Mouse (Mus musculus) hindbrain, embryonic 14.5 days (tissue): ENCODE measurements around the gene Ppif. TPM values are rescaled to one million over a fixed set of nuclear protein-coding genes. Genes with fewer than 3 reads are reported as not detected.

Experiments
- ATAC-seq: fragments of 200-750 bp; cut with Nextera tagmentation; 2 replicates; pipeline ENCODE4 v1.8.0; 2017; ENCODE audit warnings: moderate number of reproducible peaks, mild to moderate bottlenecking, moderate TSS enrichment, moderate library complexity; ENCODE audit not compliant: low FRiP score
- DNase-seq: peaks from one replicate; pipeline ENCODE4 v3.0.0-alpha.2; 2015; ENCODE audit warnings: low spot score
- H3K27ac ChIP-seq: fragments of 300-500 bp; sonication (generic); 2 replicates; pipeline ENCODE4 v1.5.1; 2014; ENCODE audit warnings: mild to moderate bottlenecking, moderate library complexity
- H3K27me3 ChIP-seq: fragments of 300-500 bp; sonication (generic); 2 replicates; pipeline ENCODE4 v1.6.1; 2014; ENCODE audit warnings: mild to moderate bottlenecking, low read length, mixed read lengths; ENCODE audit not compliant: control insufficient read depth, insufficient read depth
- H3K36me3 ChIP-seq: fragments of 300-500 bp; sonication (generic); replicated peaks from 2 replicates; pipeline ENCODE4 v1.6.1; 2014; ENCODE audit not compliant: control insufficient read depth, insufficient read depth
- H3K4me1 ChIP-seq: fragments of 300-500 bp; sonication (generic); replicated peaks from 2 replicates; pipeline ENCODE4 v1.6.1; 2014; ENCODE audit warnings: antibody characterized with exemption, low read length, mixed read lengths; ENCODE audit not compliant: control insufficient read depth, insufficient read depth
- H3K4me2 ChIP-seq: fragments of 300-500 bp; sonication (generic); replicated peaks from 2 replicates; pipeline ENCODE4 v1.6.1; 2014; ENCODE audit warnings: mild to moderate bottlenecking, moderate library complexity
- H3K4me3 ChIP-seq: fragments of 300-500 bp; sonication (generic); replicated peaks from 2 replicates; pipeline ENCODE4 v1.5.1; 2014; ENCODE audit warnings: mild to moderate bottlenecking, low read length
- H3K9ac ChIP-seq: fragments of 300-500 bp; sonication (generic); 2 replicates; pipeline ENCODE4 v1.6.1; 2014
- H3K9me3 ChIP-seq: fragments of 300-500 bp; sonication (generic); 2 replicates; pipeline ENCODE4 v1.6.1; 2016; ENCODE audit warnings: low read length; ENCODE audit not compliant: control insufficient read depth
- WGBS: fragments of 180-500 bp; shearing (Covaris S2); extraction: QIAGEN DNeasy Blood & Tissue Kit; methylation state at CpG from one replicate; pipeline ENCODE4 v1.1.7; 2014; 5-methylcytosine and 5-hydroxymethylcytosine counted together
- polyA plus RNA-seq: library from polyadenylated mRNA; unstranded; fragments of >200 nt; fragmentation: Nextera tagmentation; extraction: Ambion mirVana; gene quantifications from 2 replicates; pipeline ENCODE4 v1.2.1, GENCODE M21; 2014

Ppif gene
- polyA plus RNA-seq, 1 experiment from 2014 or later: 29.5 TPM

DNA sequence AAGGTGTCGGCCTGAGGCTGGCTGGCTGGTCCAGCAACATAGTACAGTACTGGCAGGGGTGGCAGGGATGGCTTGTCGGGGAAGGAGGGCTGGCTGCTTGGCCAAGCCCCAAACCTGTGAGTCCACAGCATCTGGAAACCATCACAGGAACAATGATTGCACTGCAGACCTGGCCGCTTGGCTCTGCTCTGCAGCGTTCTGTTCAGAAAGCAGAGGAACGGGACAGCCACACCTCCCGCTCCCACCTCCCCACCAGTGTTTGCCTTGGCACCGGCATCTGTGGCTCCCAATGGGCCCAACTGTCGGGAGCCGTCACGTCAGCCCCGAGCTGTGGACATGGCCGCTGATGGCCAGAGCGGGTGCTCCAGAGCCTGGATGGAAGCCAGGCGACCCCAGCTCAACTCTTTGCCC lies 44.6 kb downstream of the Ppif start:
- WGBS: 61% methylated on average over 14 of the region's 14 CpGs
- no peak for DNase-seq
- no peaks in the 10 kb centered on the region for H3K9me3 ChIP-seq
- H3K9ac ChIP-seq: no peak overlapping the region; the same call in 1 of the 2 replicates
- H3K4me1 ChIP-seq: peaks cover 32% of the 10 kb centered on the region
- no peaks in the 10 kb centered on the region for H3K27me3 ChIP-seq
- H3K4me2 ChIP-seq: no peak overlapping the region
- no peak overlapping the region for H3K4me3 ChIP-seq
- 0 out of 2 replicates have a peak overlapping the region, but pooled peaks have one; percentile 26 for H3K27ac ChIP-seq
- no peak for ATAC-seq
- no peaks in the 10 kb centered on the region for H3K36me3 ChIP-seq

DNA sequence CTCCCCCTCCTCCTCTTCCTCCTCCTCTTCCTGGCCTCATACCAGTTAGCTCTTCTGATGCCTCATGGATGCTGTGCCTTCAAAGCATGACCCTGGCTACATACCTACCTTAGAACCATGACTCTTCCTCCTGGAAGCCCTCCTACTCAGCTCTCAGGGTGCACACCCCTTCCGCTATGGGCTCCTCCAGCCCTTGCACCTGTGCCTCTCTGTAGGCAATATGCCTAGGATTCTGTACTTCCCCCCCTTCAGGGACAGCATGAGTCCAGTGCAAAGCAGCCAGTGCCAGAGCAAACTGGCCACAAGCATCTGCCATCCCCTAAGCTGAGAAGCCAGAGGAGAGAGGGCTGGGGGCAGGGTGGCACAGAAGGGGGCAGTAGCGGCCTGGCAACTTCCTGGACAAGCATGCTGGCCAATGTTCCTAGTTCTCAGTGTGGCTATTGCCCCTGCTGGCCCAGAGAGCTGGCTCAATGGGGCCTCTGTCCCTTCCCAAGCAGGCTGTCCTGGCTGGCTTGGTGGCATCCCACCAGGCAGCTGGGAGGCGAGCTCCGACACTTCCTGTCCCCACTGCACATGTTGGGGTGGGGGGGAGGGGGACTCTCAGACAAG lies 46.1 kb downstream of the Ppif start:
- DNase-seq (no peak), ATAC-seq (no peak)
- H3K4me2 ChIP-seq: no peak overlapping the region
- H3K4me1 ChIP-seq: peaks cover 24% of the 10 kb centered on the region; the same call in 1 of the 2 replicates
- no peak overlapping the region for H3K4me3 ChIP-seq
- no peak overlapping the region; the same call in 1 of the 2 replicates for H3K27ac ChIP-seq
- H3K27me3 ChIP-seq: no peaks in the 10 kb centered on the region
- H3K9me3 ChIP-seq: no peaks in the 10 kb centered on the region
- H3K9ac ChIP-seq: no peak overlapping the region
- no peaks in the 10 kb centered on the region for H3K36me3 ChIP-seq
- WGBS: 55% methylated on average over 4 of the region's 4 CpGs

DNA sequence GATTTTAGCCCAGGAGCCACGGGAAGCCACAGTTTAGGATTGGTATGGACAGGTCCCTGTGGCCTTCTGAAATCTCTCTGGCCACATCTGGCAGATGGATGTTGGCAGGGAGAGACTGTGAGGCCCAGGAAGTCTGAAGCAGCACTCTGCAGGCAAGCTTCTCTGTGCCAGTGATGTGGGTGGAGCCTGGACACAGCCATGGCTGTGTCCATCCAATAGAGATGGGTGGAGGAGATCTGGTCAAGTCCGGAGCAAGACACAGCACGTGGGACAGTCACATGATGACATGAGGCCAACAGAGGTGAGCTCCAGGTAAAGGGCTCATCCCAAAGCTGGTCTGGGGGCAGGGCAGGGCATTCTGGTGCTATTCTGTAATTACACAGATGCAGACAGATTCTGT lies 47.3 kb downstream of the Ppif start:
- DNase-seq (no peak), ATAC-seq (no peak)
- Histone ChIP-seq H3K27ac (no peak overlapping the region), H3K27me3 (no peaks in the 10 kb centered on the region), H3K4me1 (peaks cover 27% of the 10 kb centered on the region; the same call in 1 of the 2 replicates), H3K9me3 (no peaks in the 10 kb centered on the region), H3K36me3 (no peaks in the 10 kb centered on the region), H3K9ac (no peak overlapping the region), H3K4me3 (no peak overlapping the region), H3K4me2 (no peak overlapping the region)
- WGBS: 78% methylated on average over 3 of the region's 3 CpGs

DNA sequence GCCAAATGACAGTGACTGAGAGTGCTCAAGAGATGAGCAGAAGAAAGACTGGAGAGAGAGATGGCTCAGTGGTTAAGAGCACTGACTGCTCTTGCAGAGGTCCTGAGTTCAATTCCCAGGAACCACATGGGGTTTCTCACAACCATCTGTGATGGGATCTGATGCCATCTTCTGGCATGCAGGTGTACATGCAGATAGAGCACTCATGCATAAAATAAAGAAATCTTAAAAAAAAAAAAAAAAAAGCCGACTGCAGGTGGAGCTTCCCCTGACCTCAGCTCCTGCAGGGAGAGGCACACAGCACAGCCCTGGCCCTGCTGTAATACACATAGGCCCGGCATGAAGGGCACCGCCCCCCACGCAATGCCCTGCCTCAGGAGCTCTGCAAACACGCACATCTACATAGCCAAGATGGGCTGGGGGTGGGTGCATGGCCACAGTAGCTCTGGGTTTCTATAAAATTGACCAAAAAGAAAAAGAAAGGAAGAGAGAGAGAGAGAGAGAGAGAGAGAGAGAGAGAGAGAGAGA lies 48.0 kb downstream of the Ppif start:
- Histone ChIP-seq H3K27ac (no peak overlapping the region), H3K4me3 (no peak overlapping the region), H3K36me3 (no peaks in the 10 kb centered on the region), H3K27me3 (no peaks in the 10 kb centered on the region), H3K9ac (no peak overlapping the region), H3K4me2 (no peak overlapping the region), H3K9me3 (no peaks in the 10 kb centered on the region), H3K4me1 (peaks cover 20% of the 10 kb centered on the region; the same call in 1 of the 2 replicates)
- DNase-seq (no peak), ATAC-seq (no peak)
- 68% methylated on average over 5 of the region's 5 CpGs for WGBS

DNA sequence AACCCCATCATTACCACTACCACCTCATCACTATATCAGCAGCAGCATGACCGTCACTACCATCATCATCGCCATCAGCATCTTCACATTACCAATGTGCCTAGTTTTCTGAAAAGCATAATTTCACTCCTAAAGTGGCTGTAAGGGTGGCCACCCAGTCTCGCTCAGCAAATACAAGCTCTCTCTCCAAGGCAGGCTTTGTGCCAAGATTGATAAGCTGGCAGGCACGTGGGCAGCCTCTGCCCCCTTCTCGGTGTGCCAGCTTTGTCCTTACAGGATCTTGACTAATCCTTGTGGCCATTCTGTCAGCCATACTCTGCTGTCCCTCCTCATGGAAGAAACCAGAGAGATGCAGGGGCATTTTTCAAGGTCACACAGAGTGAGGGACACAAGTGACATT lies 49.0 kb downstream of the Ppif start:
- Histone ChIP-seq H3K4me2 (no peak overlapping the region), H3K4me3 (no peak overlapping the region), H3K27ac (no peak overlapping the region), H3K9me3 (no peaks in the 10 kb centered on the region), H3K36me3 (no peaks in the 10 kb centered on the region), H3K27me3 (no peaks in the 10 kb centered on the region), H3K4me1 (peaks cover 20% of the 10 kb centered on the region; the same call in 1 of the 2 replicates), H3K9ac (no peak overlapping the region)
- ATAC-seq (no peak), DNase-seq (no peak)
- 85% methylated on average over 5 of the region's 5 CpGs for WGBS

DNA sequence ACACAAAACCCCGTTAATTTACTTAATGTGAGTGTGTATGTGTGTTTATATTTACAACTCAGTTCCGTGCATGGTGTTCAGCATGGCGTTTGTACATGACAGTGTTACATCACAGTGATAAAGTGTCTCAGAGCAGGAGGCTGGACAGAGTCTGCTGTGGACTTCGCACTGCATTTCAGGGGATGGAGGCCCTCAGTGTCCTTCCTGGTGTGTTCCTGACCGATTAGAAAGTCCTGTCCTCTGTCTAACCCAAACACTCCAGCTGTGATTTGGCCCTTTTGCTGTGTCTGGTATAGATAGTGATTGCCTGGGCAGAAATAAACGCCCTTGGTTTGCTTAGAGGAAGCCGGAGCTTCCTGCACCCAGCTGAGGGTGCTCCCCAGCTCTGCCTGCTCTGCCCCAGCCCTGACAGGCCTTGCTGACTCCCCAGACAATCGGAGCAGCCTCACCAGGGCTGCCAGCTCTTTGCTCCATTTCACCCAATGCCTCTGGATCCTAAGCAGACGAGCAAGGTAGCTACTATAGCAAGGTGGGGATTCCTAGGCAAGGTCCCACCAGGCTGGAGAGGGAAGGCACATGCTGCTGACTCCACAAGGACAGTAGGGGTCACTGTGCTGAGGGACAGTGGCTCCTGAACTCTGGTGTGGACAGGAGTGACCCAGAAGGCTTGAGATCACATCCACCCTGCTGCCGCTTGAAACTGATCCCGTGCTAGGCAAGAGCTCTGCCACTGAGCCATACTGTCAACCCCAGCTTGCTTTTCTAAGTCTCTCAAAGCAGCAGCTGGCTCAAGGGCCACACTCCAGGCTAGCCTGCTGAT lies 51.6 kb downstream of the Ppif start:
- H3K9ac ChIP-seq: no peak overlapping the region

DNA sequence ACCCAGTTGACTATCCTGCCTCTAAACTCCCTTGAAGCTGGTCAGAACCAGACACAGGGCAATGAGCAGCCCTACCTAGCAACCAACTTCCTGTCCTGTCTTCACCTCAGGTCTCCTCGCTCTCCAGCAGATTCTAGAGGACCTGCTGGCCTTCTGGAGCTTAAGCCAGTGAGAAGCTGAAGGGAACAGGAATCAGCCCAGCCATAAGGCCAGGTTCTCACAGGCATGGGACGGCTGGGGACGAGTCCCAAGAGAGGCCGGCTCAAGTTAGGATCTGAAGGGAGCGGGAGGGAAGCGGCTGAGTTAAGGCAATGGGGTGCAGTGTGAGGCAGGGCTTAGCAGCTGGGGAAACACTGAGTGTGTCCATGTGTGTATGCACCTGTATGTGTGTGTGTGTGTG lies 52.4 kb downstream of the Ppif start:
- H3K4me2 ChIP-seq: no peak overlapping the region
- H3K27me3 ChIP-seq: no peaks in the 10 kb centered on the region
- no peaks in the 10 kb centered on the region for H3K36me3 ChIP-seq
- H3K27ac ChIP-seq: no peak overlapping the region
- 0 out of 2 replicates have a peak, but pooled peaks cover 3% of the 10 kb centered on the region for H3K4me1 ChIP-seq
- no peaks in the 10 kb centered on the region for H3K9me3 ChIP-seq
- ATAC-seq (no peak), DNase-seq (no peak)
- H3K4me3 ChIP-seq: no peak overlapping the region
- H3K9ac ChIP-seq: no peak overlapping the region
- WGBS: 97% methylated on average over 6 of the region's 6 CpGs

More for the DNA sequence above, 51.6 kb downstream of the Ppif start:
- Histone ChIP-seq H3K4me3 (no peak overlapping the region), H3K36me3 (no peaks in the 10 kb centered on the region), H3K4me1 (peaks cover 5% of the 10 kb centered on the region; the same call in 1 of the 2 replicates), H3K4me2 (no peak overlapping the region), H3K9me3 (no peaks in the 10 kb centered on the region), H3K27me3 (no peaks in the 10 kb centered on the region), H3K27ac (no peak overlapping the region)
- no peak for ATAC-seq
- DNase-seq: no peak
- 75% methylated on average over 11 of the region's 11 CpGs for WGBS

DNA sequence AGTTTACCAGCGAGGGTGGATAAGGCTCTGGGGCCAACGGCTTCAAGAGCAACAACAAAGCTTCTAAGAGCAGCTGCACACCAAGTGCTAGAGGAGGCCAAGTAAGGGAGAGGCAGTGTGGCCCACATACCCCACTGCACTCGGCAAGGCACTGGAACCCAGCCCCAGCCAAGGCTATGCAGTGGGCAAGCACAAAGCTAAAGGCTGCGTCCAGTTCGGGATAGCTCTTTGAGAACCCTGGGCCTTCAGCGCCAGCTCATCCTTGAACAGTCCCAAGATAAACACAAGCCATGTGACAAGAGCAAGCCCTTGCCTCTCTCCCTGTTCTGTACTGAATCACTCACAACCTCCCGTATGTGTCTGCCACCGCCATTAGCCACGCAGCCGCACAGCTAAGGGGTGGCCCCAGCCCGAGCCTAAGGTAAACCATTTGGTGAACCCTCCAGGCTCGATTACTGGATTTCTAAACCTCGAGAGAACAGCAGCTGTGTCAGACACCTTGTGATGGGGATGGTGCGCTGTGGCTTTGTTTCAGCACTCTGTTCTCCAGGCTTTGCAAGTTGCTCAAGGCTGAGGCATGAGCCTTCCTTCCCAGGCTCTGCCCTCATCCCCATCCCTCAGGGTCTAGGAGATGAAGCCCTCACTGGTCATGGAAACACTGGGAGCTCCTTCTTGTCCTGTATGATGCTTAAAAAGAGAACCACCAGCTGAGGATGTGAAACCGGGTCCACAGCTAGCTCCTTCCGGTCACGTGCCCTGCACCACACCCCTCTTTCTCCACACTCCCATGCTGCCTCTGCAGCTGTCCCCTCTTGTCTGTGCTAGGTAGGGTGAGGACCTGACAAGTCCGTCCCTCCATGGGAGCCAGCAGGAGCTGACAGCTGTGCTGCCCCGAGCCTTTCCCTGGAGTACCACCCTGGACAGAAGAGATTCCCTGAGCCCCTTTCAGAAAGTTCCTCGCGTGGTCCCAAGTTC lies 53.3 kb downstream of the Ppif start:
- Histone ChIP-seq H3K27me3 (no peaks in the 10 kb centered on the region), H3K4me2 (no peak overlapping the region), H3K9ac (no peak overlapping the region), H3K27ac (no peak overlapping the region), H3K36me3 (no peaks in the 10 kb centered on the region), H3K4me3 (no peak overlapping the region), H3K9me3 (no peaks in the 10 kb centered on the region), H3K4me1 (0 out of 2 replicates have a peak, but pooled peaks cover 3% of the 10 kb centered on the region)
- ATAC-seq: no peak
- 84% methylated on average over 21 of the region's 21 CpGs for WGBS
- no peak for DNase-seq
